Mouse (Mus musculus): ENCODE data around the gene Abhd17a.

Abhd17a gene

DNA sequence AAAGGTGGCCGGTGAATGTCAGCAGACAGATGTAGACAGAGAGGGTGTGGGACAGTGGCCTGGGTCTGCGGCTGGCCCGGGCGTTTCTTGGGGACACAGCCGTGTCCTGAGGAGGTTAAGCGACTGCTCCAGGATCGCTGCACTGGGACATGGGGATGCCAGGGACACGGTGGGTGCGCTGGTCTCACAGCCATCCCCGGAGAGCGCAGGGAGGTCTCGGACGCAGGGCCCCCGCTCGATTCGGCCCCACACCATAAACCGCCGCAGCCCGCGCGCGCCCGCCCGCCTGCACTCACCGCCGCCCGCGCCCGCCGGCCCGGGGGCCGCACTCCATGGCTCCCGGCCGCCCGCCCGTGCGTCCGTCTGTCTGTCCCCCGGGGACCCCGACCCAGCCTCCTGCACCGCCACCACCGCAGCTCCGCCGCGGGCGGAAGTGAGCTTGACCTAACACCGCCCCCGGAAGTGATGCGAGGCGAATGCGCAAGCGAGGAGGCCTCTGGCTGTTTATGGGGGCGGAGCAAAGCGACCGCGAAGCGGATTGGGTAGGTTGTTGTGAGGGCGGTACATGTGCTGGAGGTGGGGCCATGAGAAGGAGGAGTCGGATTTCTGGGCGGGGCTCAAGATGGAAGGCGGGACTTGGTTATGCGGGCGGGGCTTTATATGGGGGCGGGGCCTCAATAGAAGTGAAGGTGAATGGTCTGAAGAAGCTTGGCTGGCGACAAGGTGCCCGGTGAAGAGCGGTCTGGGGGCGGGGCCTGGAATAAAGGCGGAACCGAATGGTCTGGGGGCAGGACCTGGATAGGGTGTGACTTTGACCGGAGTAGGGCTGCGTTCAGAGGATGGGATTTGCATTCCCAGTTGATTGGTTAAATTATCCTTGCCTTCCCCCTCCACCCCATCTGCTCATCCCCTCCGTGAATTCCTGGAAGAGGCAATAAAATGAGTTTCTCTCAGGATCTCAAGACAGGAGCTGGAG lies at the start of gene Abhd17a:
Gene Abhd17a (minus strand): TSS at position 463 of the 976 bp plus-strand sequence.
- in situ Hi-C loops (cut with MboI; ENCODE audit: unreplicated experiment in 2 of 2) = no loop called here

DNA sequence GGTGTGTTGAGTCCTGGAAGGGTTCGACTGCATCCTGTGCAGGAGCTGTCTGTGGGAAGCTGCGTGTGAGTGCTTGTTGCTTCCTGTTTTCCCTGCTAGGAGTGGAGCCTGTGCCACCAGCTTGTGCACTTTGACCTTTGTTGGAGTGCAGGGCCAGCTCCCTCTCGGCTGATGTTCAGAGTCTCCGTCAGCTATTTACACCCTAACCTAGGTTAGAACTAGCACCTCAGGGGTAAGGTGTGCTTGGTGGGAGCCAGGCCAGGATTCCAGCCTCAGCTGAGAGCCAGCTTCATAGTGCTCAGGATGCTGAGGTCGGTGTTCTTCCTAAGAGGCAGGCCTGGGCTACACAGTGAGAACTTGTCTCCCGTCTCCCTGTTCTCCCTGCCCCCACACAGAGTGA lies 45.2 kb upstream of the Abhd17a start:
- in situ Hi-C loops (cut with MboI; ENCODE audit: unreplicated experiment in 2 of 2) = no loop called here

DNA sequence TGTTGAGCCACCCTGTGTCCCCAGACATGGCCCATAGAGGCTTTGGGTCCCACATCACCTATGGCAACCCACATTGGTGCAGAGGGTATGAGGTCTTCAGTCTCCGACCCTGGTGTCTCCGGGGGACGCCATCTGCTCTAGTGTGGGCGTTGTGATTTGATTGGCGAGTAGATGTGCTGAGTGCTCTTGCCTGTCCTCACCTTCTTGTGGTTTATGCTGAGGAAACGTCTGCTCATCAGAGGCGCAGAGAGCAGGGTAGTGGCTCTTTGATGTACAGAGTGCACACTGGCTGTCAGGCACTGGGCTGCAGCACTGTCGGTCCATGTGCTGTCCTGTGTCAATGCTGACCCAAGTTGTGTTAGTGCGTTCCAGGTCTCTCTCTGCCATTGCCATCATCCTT lies 38.8 kb upstream of the Abhd17a start:
- in situ Hi-C loops (cut with MboI; ENCODE audit: unreplicated experiment in 2 of 2) = loop anchor here in 1 of 2 experiments (5.0 kb wide), 1 partner anchor 52 kb away; the partner anchor contains the start of gene Klf16

DNA sequence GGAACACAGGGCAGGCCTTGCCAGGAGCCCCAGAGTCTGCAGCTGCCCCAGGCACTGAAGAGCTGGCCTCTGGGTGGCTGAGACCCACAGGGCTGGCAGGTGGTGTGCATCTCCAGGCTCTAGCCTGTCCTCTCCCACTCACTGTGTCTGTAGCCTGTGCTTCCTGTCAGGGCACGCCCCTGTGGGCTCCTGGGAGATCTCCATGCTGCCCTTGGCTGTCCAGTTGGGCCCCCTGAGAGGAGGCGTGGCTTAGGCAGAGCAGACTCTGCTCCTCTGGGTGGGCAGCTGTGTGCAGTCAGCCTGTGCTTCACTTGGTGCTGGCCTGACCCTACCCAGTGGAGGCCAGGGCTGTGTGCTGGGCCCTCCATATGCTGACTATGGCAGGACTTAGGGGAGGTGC lies 37.5 kb upstream of the Abhd17a start:
- in situ Hi-C loops (cut with MboI; ENCODE audit: unreplicated experiment in 2 of 2) = loop anchor here in 1 of 2 experiments (5.0 kb wide), 1 partner anchor 50 kb away; the partner anchor contains the start of gene Klf16

DNA sequence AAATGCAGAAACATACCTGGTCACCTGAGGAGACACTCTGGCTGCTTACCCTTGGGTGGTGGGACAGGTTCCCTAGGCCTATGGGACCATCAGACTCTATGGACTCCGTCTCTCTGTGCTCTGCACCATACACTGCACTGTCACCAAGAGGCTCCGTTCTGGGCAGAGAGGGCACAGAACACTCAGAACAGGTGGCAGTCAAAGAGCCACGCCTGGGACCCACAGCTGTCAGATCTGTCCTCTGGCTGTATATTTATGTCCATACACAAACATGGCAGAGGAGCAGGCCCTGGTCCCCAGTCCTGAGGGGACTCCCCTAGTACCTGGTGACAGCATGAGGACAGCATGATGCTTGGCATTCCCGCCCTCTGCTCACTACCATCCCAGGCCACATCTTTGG lies 35.6 kb upstream of the Abhd17a start:
- in situ Hi-C loops (cut with MboI; ENCODE audit: unreplicated experiment in 2 of 2) = loop anchor here in 1 of 2 experiments (5.0 kb wide), 1 partner anchor 48 kb away; the partner anchor contains the start of gene Klf16

DNA sequence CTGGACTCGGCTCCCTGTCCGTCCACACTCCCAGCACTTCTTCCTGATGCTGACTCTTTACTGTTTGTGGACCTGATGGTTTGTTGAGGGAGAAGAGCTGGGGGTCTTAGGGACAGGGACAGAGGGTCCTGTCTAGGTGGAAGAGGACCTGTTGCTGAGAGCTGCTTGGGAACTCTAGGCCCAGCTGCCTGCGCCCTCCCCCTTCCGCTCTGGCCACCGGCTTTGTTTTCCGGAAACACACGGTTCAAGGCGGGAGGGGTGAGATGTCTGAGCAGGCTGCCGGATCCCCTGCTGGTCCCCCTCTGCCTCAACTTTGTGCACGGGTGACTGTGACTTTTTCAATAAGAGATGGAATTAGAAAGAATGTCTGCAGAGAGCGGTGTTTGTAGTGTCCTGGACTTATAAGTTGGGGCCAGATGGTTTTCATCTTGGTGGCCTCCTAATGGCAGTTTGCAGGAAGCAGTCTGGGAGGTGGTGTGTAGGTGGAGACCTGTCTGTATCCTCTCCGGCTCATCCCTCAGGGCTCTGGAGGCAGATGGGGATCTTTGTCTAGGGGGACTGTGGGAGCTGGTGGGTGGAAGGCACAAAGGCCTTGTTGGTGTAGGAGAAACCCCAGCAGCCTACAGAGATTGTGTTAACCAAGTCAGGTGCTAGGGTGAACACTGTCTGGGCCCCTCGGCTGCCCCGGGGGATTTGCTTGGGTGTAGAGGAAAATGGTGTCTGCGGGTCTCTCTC lies 33.5 kb upstream of the Abhd17a start:
- in situ Hi-C loops (cut with MboI; ENCODE audit: unreplicated experiment in 2 of 2) = loop anchor here in 1 of 2 experiments (5.0 kb wide), 1 partner anchor 34 kb away; the partner anchor contains the start of gene Btbd2

DNA sequence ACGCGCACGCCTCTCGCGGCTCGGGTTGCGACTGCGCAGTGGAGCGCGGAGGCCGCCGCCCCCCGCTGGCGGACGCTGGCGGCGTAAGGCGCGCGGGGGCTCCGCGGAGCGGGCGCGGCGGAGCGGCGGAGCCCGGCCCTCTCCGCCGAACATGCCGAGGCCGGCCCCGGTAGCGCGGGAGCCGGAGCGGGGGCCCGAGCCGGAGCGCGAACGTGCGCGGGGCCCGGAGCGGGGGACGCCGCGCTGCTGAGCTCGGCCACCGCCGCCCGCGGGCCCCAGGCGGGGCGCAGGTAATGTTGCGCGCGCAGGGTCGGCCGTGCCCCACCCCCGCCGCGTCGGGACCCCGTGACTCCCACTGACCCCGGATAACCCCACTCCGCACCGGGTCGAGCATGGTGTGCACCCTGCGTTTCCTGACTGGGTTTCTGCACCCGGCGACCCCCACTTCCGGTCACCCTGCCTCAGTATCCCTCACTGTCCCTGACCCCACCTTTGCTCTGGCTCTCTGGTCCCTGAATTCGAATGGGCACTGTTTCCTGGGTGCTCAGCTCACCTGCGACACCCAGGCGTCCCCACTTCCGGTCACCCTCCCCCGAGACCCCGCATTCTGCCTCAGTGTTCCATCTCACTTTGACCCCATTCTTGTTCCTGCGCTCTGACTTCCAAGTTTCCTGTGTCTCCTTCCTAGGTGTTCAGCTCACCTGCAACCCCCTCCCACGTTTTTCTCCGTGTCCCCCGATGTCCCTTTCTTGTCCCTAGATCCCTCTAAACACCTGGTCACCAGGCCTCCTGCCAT lies 32.7 kb upstream of the Abhd17a start, which contains the start of gene Csnk1g2:
Gene Csnk1g2 (plus strand): TSS at position 178 of the 796 bp plus-strand sequence.
- in situ Hi-C loops (cut with MboI; ENCODE audit: unreplicated experiment in 2 of 2) = loop anchor here in 1 of 2 experiments (5.0 kb wide), 1 partner anchor 34 kb away; the partner anchor contains the start of gene Btbd2

DNA sequence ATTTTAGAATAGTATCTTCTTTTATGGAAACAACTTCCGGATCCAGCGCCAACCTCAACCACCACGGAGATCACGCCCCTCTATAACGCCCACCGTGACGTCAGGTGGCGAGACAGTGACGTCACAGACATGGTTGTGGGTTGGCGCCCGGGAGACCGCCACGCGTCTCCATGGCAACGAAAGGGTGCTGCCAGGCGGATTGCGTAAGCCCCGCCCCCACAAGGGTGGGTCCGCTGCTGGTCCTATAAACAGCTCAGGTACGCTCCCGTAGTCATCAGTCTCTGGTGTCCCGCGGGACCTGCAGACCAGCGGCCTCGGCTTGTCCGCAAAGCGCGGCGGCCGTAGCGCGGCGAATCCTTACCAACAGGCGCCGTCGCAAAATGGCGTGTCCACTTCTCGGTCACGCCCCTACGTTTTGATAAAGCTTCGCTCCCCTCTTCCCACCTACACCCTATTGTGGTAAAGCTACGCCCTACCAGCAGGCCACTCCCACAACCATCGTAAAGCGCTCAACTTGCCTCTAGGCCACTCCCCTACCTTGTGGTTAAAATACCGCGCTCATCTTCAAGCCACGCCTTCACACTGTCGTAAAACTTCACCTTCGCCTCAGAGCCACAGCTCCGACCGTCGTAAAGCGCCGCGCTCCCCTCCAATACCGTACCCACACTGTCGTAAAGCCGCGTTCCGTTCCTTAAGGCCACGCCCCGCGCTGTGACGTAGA lies 32.0 kb upstream of the Abhd17a start:
- in situ Hi-C loops (cut with MboI; ENCODE audit: unreplicated experiment in 2 of 2) = loop anchor here in 1 of 2 experiments (5.0 kb wide), 1 partner anchor 35 kb away; the partner anchor contains the start of gene Btbd2

DNA sequence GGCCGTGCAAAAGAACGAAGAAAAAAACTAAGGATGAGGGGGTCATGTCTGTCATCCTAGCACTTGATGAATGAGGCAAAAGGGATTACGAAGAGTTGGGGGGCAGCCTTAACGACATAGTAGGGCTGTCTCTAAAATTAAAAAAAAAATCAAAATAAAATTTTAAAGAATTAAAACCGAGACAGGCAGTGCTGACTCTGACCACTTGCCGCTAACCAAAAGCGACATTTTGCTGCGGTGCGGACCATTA lies 31.5 kb upstream of the Abhd17a start:
- in situ Hi-C loops (cut with MboI; ENCODE audit: unreplicated experiment in 2 of 2) = loop anchor here in 1 of 2 experiments (5.0 kb wide), 1 partner anchor 36 kb away; the partner anchor contains the start of gene Btbd2

DNA sequence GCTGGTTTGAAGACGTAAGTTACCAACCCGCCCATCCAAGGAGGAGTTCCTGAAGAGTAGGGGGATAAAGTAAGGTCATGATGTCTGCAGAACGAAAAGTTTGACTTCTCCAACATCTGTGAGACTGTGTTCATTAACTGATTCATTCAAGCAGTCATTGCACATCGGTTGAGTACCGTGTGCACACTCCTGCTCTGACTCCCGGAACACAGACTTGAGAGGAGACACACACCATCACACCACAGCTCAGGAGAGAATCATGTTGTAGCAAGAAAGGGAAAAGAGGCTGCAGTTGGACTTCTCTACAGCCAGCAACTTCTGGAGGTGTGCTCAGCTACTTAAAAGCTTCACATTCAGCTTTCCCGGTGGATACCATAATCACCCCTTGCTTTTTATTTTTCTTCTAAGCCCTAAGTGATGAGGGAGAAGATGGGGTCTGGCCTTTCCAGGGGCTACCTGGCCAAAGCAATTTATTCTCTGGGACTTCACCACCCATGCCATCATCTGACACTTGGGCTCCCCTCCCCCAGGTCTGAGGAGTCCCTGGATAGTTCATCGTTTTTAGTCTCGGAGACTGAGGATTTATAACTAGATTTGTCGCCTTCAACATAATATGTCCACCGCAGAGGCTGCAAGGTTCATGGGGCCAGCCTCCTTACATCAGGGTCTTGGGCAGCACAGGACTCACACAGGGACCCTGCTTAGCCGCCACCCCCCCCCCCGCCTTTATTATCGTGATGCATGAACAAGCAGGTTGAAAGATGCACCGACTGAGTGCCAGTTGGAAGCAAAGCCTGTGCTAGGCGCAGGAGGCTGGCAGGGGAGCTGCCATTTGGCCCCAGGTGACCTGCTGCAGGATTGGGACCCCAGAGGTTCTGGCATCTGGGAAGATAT lies 30.9 kb upstream of the Abhd17a start:
- in situ Hi-C loops (cut with MboI; ENCODE audit: unreplicated experiment in 2 of 2) = loop anchor here in 1 of 2 experiments (5.0 kb wide), 1 partner anchor 36 kb away; the partner anchor contains the start of gene Btbd2

DNA sequence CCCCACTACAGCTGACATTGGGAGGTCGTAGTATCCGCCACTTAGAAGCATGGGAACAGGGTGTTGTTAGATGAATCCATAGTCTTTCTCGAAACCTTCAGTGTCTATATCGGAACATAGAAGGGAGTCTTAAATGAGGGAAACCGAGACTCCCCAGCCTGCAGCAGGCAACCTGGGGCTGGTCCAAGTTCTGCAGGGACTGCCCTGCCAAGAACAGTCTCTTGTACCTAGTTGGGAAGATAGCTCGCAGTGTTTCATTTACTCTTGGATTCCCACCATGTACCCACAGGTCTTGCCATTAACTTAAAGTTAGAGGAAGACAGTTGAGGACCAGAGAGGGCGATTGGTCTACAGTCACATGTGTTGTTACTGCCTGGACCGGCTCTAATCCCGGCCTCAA lies 30.2 kb upstream of the Abhd17a start:
- in situ Hi-C loops (cut with MboI; ENCODE audit: unreplicated experiment in 2 of 2) = loop anchor here in 1 of 2 experiments (5.0 kb wide), 1 partner anchor 37 kb away; the partner anchor contains the start of gene Btbd2

DNA sequence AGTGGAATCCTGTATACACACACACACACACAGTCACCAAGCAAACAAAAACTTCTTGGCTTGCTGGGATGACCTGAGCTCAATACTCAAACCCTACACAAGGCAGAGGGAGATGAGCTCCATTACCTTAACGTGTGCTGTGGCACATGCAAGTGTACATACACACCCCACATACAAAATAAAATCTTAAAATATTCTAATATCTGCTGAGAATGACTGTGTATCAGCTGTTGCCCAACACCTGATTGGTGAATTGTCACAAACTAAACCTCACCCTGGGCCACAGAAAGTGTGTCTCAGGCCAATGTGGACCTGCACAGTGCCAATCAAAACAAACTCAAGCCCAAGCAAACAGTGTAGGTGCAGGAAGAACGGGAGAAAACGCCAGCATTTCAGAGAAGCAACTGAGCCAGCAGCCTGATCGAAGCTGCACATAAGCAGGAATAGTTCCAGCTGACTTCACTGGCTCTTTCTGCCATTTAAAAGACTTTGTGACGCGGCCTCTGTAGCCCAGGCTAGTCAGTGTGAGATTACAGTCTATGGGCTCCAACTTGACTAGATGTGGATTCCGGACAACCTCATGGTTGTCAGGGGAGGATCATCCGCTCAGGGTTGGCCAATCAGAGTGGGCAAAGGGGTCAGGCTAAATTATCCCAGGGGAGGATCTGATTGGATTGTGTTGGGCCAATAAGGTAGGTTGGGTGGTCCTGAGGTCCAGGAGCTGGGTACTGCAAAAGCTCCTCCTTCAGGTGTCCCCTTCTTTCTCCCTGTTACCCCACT lies 29.5 kb upstream of the Abhd17a start:
- in situ Hi-C loops (cut with MboI; ENCODE audit: unreplicated experiment in 2 of 2) = loop anchor here in 1 of 2 experiments (5.0 kb wide), 1 partner anchor 38 kb away; the partner anchor contains the start of gene Btbd2

DNA sequence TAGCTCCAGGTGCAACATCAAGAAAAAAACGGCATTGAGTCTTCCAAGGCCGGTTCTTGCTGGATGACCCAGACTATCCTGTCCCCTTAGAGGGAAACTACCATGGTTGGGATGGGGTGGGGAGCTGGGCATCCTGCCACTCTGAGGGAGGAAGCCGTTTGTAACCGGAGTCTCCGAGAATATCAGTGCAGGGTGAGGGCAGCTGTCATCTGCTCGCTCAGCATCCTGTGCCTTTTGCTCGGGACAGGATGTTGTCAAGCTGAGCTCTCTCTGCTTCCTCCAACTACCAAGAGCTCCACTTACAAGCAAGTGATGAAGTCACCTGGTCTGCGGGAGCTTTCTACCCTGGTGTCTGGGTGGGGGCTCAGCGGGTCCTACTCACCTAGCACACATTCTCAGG lies 28.0 kb upstream of the Abhd17a start:
- in situ Hi-C loops (cut with MboI; ENCODE audit: unreplicated experiment in 2 of 2) = no loop called here

DNA sequence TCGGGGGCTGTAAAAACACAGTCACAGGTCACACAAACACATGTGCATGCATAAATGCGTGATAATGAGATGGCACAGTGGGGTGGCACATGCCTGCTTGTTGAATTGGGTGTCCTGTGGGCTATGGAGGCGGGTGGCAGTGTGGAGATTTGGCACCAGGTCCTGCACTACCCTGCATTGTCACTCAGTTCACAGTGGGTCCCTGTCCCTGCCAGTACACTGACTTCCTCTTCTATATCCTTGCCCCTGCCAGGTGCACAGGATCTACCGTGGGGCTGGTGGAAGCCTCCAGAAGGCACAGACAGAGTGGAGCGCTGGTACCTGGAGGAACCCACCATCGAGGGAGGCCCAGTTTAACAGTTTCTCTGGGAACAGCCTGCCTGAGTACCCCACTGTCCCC lies 24.2 kb upstream of the Abhd17a start:
- in situ Hi-C loops (cut with MboI; ENCODE audit: unreplicated experiment in 2 of 2) = loop anchor here in 1 of 2 experiments (5.0 kb wide), 2 partner anchors 37 to 73 kb away; partner anchors contain the start of gene Klf16

DNA sequence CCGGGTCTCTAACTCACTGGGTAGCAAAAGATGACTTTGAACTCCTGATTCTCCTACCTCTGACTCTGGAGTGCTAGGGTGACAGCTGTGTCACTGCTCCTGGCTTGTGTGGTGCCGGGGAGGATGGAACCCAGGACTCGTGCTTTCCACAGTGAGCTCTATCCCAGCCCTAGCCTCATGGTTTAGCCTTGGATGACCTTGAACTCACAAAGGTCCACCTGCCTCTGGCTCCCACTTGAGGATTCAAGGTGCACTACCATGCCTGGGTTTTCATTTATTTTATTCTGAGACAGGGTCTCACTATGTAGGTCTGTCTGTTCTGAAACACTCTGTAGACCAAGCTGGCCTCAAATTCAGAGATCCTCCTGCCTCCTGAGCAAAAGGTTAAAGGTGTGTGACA lies 23.7 kb upstream of the Abhd17a start:
- in situ Hi-C loops (cut with MboI; ENCODE audit: unreplicated experiment in 2 of 2) = loop anchor here in 1 of 2 experiments (5.0 kb wide), 2 partner anchors 37 to 73 kb away; partner anchors contain the start of gene Klf16

DNA sequence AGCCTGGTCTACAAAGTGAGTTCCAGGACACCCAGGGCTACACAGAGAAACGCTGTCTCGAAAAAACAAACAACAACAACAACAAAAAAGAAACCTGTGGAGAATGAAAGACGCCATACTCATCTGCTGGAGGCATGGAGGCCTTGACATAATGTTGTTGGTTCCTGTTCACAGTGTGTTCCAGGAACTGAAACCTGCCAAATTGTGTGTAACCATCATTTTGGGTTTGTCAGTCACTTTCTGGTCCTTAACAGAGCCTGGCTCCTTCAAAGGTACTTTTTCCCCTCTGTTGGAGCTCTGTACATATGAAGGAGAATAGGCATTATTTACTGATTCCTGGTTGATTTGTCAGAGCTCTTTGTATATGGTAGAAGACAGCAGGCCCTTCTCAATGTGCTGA lies 21.8 kb upstream of the Abhd17a start:
- in situ Hi-C loops (cut with MboI; ENCODE audit: unreplicated experiment in 2 of 2) = loop anchor here in 1 of 2 experiments (5.0 kb wide), 2 partner anchors 35 to 75 kb away; partner anchors contain the start of gene Klf16

DNA sequence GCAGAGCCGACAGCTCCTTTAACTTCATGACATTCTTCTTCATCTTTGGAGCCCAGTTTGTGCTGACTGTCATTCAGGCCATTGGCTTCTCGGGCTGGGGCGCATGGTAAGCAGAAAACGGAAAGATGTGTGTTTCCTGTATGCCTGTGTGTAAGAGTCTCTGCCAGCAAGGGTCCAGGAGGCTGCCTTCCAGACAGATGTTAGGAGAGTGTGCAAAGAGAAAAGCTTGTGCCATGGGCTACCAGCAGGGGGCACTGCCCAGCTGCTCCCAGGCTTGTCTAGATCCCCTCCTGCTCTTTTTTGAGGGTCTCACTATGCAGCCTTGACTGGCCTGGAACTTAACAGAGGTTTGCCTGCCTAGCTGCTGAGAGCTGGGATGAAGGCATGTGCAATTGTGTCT lies 20.9 kb upstream of the Abhd17a start:
- in situ Hi-C loops (cut with MboI; ENCODE audit: unreplicated experiment in 2 of 2) = loop anchor here in 1 of 2 experiments (5.0 kb wide), 2 partner anchors 34 to 76 kb away; partner anchors contain the start of gene Klf16
